Mouse (Mus musculus) natural killer cell, adult 2 months (primary cell): Measurements from ENCODE around the gene Vamp2.
A peak's percentile ranks its signal among the peaks of the same experiment; 100 is the strongest.

ENCODE experiments used
- DNase-seq, 2 experiments: peaks; one replicate each; pipeline ENCODE4 v3.0.0; 2022; ENCODE audit warnings: low spot score in 2 of 2

Gene Vamp2

GRCm38 (mm10) chr11:69114621-69115020 is 26.3 kb downstream of the Vamp2 start:
- no peak for DNase-seq

- no peak for DNase-seq
Observed at GRCm38 (mm10) chr11:69116843-69117242, 28.6 kb downstream of the Vamp2 start.

GRCm38 (mm10) chr11:69117737-69118695 is 29.7 kb downstream of the Vamp2 start:
- DNase-seq, result peak; percentile 57 to 60

GRCm38 (mm10) chr11:69118765-69119164 is 30.5 kb downstream of the Vamp2 start:
- peak; percentile 88 to 90 for DNase-seq

- DNase-seq, result no peak
Observed at GRCm38 (mm10) chr11:69119446-69120155, 31.3 kb downstream of the Vamp2 start.

- no peak for DNase-seq
Observed at GRCm38 (mm10) chr11:69120221-69121000, 32.1 kb downstream of the Vamp2 start, which contains the start of gene Hes7. Hes7 (plus strand) TSS chr11:69120404.

GRCm38 (mm10) chr11:69121001-69121740 is 32.9 kb downstream of the Vamp2 start:
- DNase-seq, result no peak

- no peak for DNase-seq
Observed at GRCm38 (mm10) chr11:69121741-69122335, 33.5 kb downstream of the Vamp2 start.

GRCm38 (mm10) chr11:69122336-69122951 is 34.2 kb downstream of the Vamp2 start, which contains the start of gene 9130213A22Rik:
9130213A22Rik (minus strand) TSS chr11:69122589.
- DNase-seq, result peak; percentile 85 to 91

GRCm38 (mm10) chr11:69123056-69123692 is 34.9 kb downstream of the Vamp2 start:
- DNase-seq, result peak; percentile 89 to 90

GRCm38 (mm10) chr11:69123693-69124497 is 35.6 kb downstream of the Vamp2 start:
- peak; percentile 73 to 82 for DNase-seq

GRCm38 (mm10) chr11:69124498-69124847 is 36.2 kb downstream of the Vamp2 start:
- peak; percentile 71 to 77 for DNase-seq

- peak; percentile 84 to 88 for DNase-seq
Observed at GRCm38 (mm10) chr11:69125041-69125851, 37.0 kb downstream of the Vamp2 start.

- no peak for DNase-seq
Observed at GRCm38 (mm10) chr11:69125852-69125918, 37.4 kb downstream of the Vamp2 start, which contains the start of gene Aloxe3. Aloxe3 (plus strand) TSS chr11:69125896.

GRCm38 (mm10) chr11:69125919-69126705 is 37.8 kb downstream of the Vamp2 start:
- no peak for DNase-seq

GRCm38 (mm10) chr11:69126706-69127095 is 38.4 kb downstream of the Vamp2 start:
- no peak for DNase-seq

GRCm38 (mm10) chr11:69128426-69129122 is 40.3 kb downstream of the Vamp2 start:
- DNase-seq, result no peak
